Mouse (Mus musculus) liver, embryonic 14.5 days (tissue): ENCODE data around the gene Slc9a5.

Experiments used
- CTCF ChIP-seq: IDR thresholded peaks from 2 replicates; pipeline ENCODE4 v1.5.1; 2016; ENCODE audit warnings: antibody characterized with exemption, low read depth, control low read depth
- EP300 ChIP-seq: IDR thresholded peaks from 2 replicates; pipeline ENCODE4 v1.6.1; 2016; ENCODE audit warnings: antibody characterized with exemption, low read depth

DNA sequence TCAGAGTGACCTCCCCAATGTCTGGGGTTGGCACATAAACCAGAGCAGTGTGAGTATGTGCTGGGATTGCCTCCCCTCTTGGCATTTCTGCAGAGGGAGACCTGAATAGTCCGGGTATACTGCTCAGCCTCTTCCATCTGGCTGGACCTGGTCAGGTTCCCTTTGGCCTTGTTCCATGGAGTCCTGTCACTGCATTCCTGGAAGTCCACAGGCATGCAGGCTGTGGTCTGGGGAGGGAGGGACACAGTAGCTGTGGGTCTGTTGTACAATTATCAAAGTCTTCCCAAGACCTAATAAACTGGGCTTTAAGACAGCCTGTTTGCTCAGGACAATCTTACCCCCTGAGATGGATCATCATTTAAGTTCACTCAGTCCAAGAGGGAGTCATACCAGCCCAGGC is 38.5 kb downstream of the Slc9a5 start:
- TF ChIP-seq CTCF = no peak
- no peak for TF ChIP-seq EP300
